Mouse (Mus musculus) fat pad, adult 2 months (tissue): Measurements from ENCODE around the gene Slf2.

ENCODE experiments used
- DNase-seq: peaks from one replicate; pipeline ENCODE4 v3.0.0-alpha.2; 2011; ENCODE audit warnings: low read depth, low spot score; ENCODE audit errors: extremely low read depth

Slf2 gene

DNA sequence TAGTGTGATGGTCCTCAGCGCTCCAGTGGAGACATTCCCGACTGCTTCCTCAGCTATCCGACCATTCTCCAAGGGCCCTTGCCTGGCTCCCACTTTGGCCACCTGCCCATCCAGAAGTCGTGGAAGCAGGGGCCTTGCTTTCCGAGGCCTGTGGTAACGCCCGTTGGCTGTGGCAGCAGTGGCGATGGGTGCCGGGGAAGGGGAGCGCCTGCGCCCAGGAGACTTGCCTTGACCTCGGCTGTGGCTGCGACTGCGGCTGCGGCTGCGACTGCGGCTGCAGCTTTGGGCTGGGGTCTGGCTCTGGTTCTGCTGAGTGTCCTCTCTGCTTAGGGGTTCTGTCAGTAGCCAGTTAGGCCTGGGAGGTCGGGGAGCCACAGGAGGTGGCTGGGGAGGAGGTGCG, 97.8 kb downstream of the Slf2 start:
- no peak for DNase-seq

DNA sequence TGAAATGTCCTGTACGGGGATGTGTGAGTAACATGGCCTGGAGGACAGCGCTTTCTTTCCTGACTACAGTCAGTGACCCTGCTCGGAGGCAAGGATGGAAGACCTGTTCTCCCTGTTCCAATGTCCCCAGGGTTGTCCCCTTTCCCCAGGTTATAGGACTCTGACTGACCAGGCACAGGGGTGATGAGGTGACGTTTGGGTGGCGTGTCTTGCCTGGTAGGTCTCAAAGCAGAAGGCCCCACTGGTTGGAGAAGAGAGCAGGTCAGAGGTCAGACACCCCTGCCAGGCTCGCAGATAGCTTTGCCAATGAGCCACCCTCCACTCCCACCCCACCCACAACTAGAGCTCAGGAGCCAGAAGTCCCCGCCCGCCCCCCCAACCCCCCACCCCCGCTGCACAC, 98.6 kb downstream of the Slf2 start:
- no peak for DNase-seq

DNA sequence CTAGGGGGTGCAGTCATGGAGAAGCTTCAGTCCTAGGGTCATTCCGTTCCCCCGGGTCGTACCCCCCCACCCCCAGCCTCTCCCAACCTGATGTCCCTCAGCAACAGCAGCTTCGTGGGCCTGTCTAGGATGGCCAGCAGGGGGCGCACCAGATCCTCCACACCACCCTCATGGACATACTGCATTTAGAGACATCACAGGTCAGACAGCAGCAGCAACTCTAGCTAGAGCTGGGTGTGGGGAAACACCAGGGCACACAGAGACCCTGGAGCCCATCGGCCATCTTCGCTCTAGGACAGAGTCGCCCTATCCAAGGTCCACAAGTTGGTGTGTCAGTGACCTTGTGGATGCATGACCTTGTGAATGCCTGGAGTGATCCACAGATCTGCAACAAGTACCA, 99.2 kb downstream of the Slf2 start:
- no peak for DNase-seq

DNA sequence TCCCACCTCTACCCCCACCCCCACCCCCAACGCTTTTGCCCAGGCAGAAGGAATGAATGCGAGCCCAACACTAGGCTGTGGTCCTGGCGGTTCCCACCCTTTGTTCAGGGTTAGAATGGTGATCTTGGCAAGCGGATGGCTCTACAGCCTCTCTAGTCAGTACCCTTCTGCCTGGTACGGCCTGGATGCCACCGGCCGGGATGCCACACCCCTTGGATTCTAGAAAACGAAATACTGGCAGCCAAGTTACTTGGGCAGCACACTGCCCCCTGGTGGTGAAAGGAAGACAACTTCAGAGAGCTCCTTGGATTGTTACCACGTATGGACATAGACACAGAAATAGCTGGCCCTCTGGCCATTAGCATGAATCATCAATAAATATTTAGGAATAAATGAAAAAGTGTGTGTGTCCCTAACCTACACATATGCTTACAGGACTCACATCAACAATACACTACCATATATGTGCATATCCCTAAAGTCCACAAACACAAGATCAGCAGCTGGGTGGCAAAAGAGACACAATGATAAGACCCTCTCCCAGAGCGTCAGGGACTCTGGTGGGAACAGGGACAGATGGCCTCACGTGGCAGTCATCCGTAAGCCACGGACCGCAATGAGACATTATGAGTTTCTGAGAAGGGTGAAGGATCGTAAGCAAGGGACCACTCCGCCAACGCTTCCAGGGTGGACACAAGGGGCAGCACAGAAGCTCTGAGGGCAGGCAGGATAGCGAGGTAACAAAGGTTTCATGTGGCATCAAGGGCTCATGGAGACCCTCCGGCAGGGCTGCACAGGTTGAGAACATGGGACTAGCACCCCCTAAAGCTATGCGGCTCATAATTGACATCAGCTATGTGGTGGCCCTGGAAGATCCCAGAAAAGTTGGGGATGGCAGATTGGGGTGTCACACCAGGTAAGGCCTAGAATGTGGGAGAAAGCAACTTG, 100.1 kb downstream of the Slf2 start:
- DNase-seq, result no peak

DNA sequence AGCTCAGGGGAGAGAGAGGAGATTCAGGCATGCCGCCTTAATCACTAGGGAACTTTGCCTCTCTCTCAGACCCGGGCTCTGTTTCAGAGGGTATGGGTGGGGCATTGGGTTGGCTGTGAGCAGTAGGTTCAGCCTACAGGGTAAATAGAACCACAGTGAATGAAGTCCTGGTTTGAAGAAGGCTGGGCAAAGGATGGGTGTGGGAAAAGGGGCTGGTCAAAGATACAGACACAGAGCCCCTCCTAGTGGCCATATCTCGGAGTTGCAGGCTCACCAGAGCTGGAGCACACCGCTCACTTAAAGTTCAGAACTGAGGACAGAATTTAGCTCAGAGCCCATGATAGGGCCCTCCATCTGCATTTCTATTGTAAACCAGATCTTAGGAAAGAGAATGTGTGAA, 100.8 kb downstream of the Slf2 start:
- no peak for DNase-seq
